Mouse (Mus musculus): ENCODE data around the gene Slc39a11. TPM values are rescaled to one million over a fixed set of nuclear protein-coding genes. Genes with fewer than 3 reads are reported as not detected.

The Slc39a11 gene
- total RNA-seq, 2 experiments from 2014 or later: 17.3 to 18.5 TPM

- DNase-seq: no peak
These were observed 17.6 kb downstream of the Slc39a11 start for GRCm38 (mm10) chr11:113632303-113632702.

GRCm38 (mm10) chr11:113631862-113632261, 18.0 kb downstream of the Slc39a11 start:
- DNase-seq: no peak

- DNase-seq: no peak
These were observed 18.6 kb downstream of the Slc39a11 start for GRCm38 (mm10) chr11:113631302-113631701.

- no peak for DNase-seq
These were observed 19.2 kb downstream of the Slc39a11 start for GRCm38 (mm10) chr11:113630642-113631041.

- DNase-seq: peak; percentile 32
These were observed 22.1 kb downstream of the Slc39a11 start for GRCm38 (mm10) chr11:113627785-113628184.

GRCm38 (mm10) chr11:113625437-113625836, 24.4 kb downstream of the Slc39a11 start:
- no peak for DNase-seq

- DNase-seq: no peak
These were observed 27.9 kb downstream of the Slc39a11 start for GRCm38 (mm10) chr11:113622028-113622427.

GRCm38 (mm10) chr11:113621001-113621400, 28.9 kb downstream of the Slc39a11 start:
- DNase-seq: no peak

GRCm38 (mm10) chr11:113619420-113620080, 30.3 kb downstream of the Slc39a11 start:
- DNase-seq: no peak

GRCm38 (mm10) chr11:113618672-113619419, 31.0 kb downstream of the Slc39a11 start, which contains the start of gene Sstr2:
Gene Sstr2, plus strand, starts transcription at chr11:113619342.
- DNase-seq: peak; percentile 86

GRCm38 (mm10) chr11:113618303-113618671, 31.6 kb downstream of the Slc39a11 start:
- no peak for DNase-seq

GRCm38 (mm10) chr11:113617132-113617911, 32.6 kb downstream of the Slc39a11 start:
- peak; percentile 83 for DNase-seq

- DNase-seq: no peak
These were observed 35.4 kb downstream of the Slc39a11 start for GRCm38 (mm10) chr11:113614476-113614875.

- peak; percentile 73 for DNase-seq
These were observed 37.9 kb downstream of the Slc39a11 start for GRCm38 (mm10) chr11:113611664-113612611.

GRCm38 (mm10) chr11:113611112-113611646, 38.7 kb downstream of the Slc39a11 start:
- DNase-seq: peak; percentile 19

GRCm38 (mm10) chr11:113610266-113610665, 39.6 kb downstream of the Slc39a11 start:
- peak; percentile 26 for DNase-seq

GRCm38 (mm10) chr11:113609581-113609980, 40.3 kb downstream of the Slc39a11 start:
- no peak for DNase-seq

- DNase-seq: no peak
These were observed 42.3 kb downstream of the Slc39a11 start for GRCm38 (mm10) chr11:113607556-113607955.

- no peak for DNase-seq
These were observed 48.1 kb downstream of the Slc39a11 start for GRCm38 (mm10) chr11:113601616-113602343.

- no peak for DNase-seq
These were observed 49.2 kb downstream of the Slc39a11 start for GRCm38 (mm10) chr11:113600526-113601245.
